Mouse (Mus musculus) hematopoietic multipotent progenitor cell, adult 10-12 weeks (in vitro differentiated cells): Measurements from ENCODE around the gene Nanos1. TPM values are rescaled to one million over a fixed set of nuclear protein-coding genes. Genes with fewer than 3 reads are reported as not detected.

Experiments used
- polyA plus RNA-seq: library from polyadenylated mRNA; stranded (reverse); fragments of >175 nt; gene quantifications from 2 replicates; pipeline ENCODE4 v1.2.3, GENCODE M21; 2012; ENCODE audit warnings: low replicate concordance

Nanos1 gene
- 3.0 and 5.0 TPM in 2 replicates for polyA plus RNA-seq

GRCm38 (mm10) chr19:60755438-60756191 is at the start of gene Nanos1:
Nanos1 (plus strand) TSS chr19:60755987.

DNA sequence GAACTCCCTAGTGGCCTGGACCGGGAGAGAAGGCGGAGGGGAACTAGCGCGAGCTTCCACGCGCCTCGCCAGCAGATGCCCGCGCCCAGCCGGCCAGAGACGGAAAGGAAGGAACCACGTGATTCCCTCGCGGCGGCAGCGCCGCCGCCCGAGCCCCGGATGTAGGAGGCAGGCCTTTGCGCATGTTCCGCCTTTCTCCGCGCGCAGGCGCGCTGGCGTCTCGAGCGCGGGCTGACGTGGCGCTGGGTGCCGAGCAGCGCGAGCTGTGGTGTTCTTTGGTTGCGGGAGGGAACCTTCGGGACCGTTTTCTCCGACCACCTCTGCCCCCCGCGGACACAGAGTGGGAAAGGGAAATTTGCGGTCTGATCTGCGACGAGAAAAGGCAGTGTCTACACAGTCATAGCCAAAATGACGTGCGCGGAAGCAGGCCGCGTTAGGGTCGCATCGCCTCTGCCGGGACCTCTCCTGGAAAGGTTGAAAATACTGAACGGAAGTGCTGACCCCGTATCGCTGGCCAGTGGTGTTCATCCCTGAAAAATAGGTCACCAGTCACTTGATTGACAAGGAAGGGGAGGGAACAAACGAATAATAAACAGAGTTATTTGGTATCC is 34.9 kb downstream of the Nanos1 start, which contains the start of gene Eif3a:
Gene Eif3a (minus strand): TSS at position 108 of the 611 bp plus-strand sequence.

Other genes with a start within 250 kb of the Nanos1 start
- gene Cacul1, start 175.0 kb upstream of the Nanos1 start, polyA plus RNA-seq, result 37.3 and 72.6 TPM in 2 replicates
- gene Eif3a, start 34.7 kb downstream of the Nanos1 start, polyA plus RNA-seq, result 35.8 and 54.3 TPM in 2 replicates
- 2.2 and 8.4 TPM in 2 replicates for gene Fam45a, start 55.6 kb downstream of the Nanos1 start, polyA plus RNA-seq
- 0.08 and 0.12 TPM in 2 replicates for gene Sfxn4, start 105.5 kb downstream of the Nanos1 start, polyA plus RNA-seq
- gene Prdx3, start 118.6 kb downstream of the Nanos1 start, polyA plus RNA-seq, result 5.0 and 7.2 TPM in 2 replicates
- gene Grk5, start 133.8 kb downstream of the Nanos1 start, polyA plus RNA-seq, result 2.2 and 4.9 TPM in 2 replicates